Mouse (Mus musculus) left cerebral cortex, postnatal 14 days (tissue): ENCODE results near the gene Tes3-ps. TPM values are rescaled to one million over a fixed set of nuclear protein-coding genes. Genes with fewer than 3 reads are reported as not detected.

Experiments
- DNase-seq, 2 experiments: peaks; one replicate each; pipeline ENCODE4 v3.0.0; 2021 to 2022; ENCODE audit warnings: low spot score in 2 of 2, mixed read lengths in 1 of 2
- intact Hi-C: fragments of 180-260 bp; cut with DNase I; formaldehyde crosslinking; loops from one replicate; pipeline ENCODE4 v1.15.1; 2025
- total RNA-seq, 2 experiments: library from RNA; stranded (reverse); gene quantifications; 2 replicates each; pipeline ENCODE4 v1.2.3; 2021

The Tes3-ps gene
- total RNA-seq, 2 experiments from 2014 or later: 1.3 to 2.4 TPM

DNA sequence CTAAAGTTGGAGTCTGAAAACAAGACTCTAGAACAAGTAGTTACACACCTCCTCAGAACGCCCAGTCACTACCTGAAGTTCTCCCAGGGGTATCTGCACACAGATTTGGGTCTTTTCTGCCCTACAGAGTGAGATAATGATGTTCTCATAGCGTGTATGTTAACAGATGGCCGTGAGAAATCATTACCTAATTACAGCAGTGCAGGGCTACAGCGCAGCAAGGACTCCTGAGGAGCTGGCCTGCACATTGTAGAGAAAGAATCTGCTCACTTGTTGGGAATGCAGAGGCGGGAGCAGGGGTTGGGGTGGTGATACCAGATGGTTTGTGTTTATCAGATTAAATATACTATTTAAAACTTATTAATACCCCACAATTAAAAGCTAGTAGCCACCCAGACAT is 12.6 kb upstream of the Tes3-ps start:
- no peak for DNase-seq
- intact Hi-C loops: no loop called here

- intact Hi-C loops: no loop called here
- DNase-seq: no peak
Observed at GRCm38 (mm10) chr13:49485388-49485787, 7.7 kb upstream of the Tes3-ps start.

DNA sequence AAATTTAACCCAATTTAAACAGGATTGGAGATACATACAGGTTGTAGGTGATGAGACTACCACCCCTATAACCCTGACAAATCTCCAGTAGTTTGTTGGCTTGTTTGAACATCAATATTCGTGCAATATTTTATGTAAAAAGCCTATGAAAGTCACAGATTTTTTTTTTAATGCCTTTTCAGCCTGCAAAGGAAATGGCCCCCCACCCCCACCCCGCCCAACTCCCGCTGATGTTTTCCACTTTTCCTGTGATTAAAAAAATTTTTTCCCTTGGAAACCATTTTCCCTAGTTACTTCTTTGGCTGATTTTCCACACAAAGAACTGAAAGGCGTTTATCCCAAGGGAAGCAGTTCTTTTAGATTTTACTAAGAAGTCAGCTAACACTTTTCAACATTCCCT is 11.4 kb downstream of the Tes3-ps start, which contains the start of gene Ecm2:
Ecm2 (plus strand) TSS at position 301 of the 400 bp plus-strand sequence.
- intact Hi-C loops: no loop called here

DNA sequence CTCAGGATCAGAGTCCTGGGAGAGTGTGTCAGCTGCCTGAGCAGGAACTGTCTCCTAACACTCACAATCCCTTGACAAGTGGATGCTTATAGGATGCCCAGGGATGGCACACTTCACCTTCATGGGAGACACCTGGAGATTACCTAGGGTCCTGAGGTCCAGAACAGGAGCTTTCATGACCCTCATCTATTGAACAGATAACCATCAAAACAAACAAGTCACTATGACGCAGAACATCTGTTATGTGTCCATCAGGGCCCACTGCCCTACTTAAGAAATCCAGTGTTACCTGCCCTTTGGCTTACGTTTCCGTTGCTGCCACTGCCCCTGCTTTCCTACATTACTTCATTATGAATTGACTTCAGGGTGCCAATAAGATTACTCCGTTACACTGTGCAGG is 12.7 kb downstream of the Tes3-ps start:
- DNase-seq: no peak
- intact Hi-C loops: no loop called here

More for the DNA sequence above, 11.4 kb downstream of the Tes3-ps start, which contains the start of gene Ecm2:
- DNase-seq: no peak

DNA sequence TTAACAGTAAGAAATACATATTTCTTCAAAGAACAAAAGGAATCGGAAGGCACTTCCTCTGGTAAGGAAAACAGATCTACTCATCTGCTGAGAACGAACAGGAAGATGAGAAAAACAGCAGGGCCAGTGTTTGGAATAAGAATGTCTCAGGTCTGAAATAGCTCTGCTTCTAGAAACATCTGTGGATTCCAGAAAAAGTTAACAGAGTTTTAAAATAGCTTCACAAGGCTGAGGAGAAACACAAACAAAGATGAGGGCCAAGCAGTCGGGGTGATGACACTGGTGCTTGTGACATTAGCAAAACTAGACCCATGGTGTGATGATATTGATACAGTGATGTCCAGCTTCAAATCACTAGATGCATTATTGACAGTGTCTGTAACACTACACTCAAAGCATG is 14.1 kb downstream of the Tes3-ps start:
- intact Hi-C loops: no loop called here
- no peak for DNase-seq

DNA sequence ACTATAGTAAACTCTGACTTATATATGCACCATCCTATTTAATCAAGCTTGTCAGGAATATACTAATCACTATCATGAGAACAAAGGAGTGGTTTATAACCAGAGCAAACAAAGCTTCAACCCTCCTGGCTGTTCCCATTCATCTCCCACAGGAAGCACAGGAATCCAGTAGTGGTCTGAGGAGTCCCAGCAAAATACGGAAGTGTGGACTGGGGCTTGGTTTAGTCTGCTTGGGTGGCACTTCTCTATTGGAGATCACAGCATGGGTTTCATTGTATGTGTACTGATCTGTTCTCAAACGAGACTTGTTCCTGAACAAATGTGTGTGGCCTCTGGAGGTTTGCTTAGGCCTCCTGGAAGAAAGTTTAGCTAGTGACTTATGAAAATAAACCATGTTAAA is 25.6 kb downstream of the Tes3-ps start:
- DNase-seq: no peak
- intact Hi-C loops: no loop called here

- no peak for DNase-seq
- intact Hi-C loops: no loop called here
Observed at GRCm38 (mm10) chr13:49526235-49526634, 33.1 kb downstream of the Tes3-ps start.

GRCm38 (mm10) chr13:49530636-49531035 is 37.5 kb downstream of the Tes3-ps start:
- intact Hi-C loops: no loop called here
- DNase-seq: no peak

- intact Hi-C loops: no loop called here
- no peak for DNase-seq
Observed at GRCm38 (mm10) chr13:49536946-49537345, 43.8 kb downstream of the Tes3-ps start.

GRCm38 (mm10) chr13:49538693-49539092 is 45.6 kb downstream of the Tes3-ps start:
- DNase-seq: no peak
- intact Hi-C loops: no loop called here

DNA sequence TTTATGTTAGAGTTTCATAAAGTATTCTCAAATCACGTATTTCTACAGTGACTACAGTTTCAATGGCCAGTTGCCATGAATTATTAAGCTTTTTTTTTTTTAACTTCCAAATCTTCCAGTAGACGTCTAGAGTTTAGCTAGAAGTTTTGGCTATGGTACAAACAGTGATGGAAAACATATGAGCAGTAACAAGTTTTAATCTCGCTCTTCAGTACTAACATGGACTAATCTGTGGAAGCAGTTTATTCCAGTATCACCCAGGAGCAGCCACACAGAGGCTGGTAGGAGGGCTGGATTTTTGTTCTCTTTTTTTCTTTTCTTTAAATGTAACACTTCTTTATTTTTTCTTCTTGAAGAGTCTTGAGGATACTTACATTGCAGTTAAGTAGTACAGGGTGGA is 51.2 kb downstream of the Tes3-ps start, which contains the start of gene Aspn:
Aspn (plus strand) TSS at position 165 of the 400 bp plus-strand sequence.
- intact Hi-C loops: no loop called here
- no peak for DNase-seq

- intact Hi-C loops: no loop called here
- no peak for DNase-seq
Observed at GRCm38 (mm10) chr13:49545646-49546045, 52.5 kb downstream of the Tes3-ps start.

Other genes with a start within 250 kb of the Tes3-ps start
- 1 to 10 TPM; 2.5 to 5.0 TPM for gene Susd3, start 244.6 kb upstream of the Tes3-ps start, total RNA-seq
- 1 to 10 TPM; 6.7 to 7.0 TPM for gene Fgd3, start 173.0 kb upstream of the Tes3-ps start, total RNA-seq
- 10 to 100 TPM; 43.2 to 44.1 TPM for gene Bicd2, start 151.7 kb upstream of the Tes3-ps start, total RNA-seq
- 10 to 100 TPM; 12.8 to 14.2 TPM for gene Ippk, start 72.1 kb upstream of the Tes3-ps start, total RNA-seq
- 1 to 10 TPM; 2.0 to 2.4 TPM for gene Ecm2, start 11.5 kb downstream of the Tes3-ps start, total RNA-seq
- 1 to 10 TPM; 1.4 to 1.9 TPM for gene Aspn, start 51.1 kb downstream of the Tes3-ps start, total RNA-seq
- gene Omd, start 89.1 kb downstream of the Tes3-ps start, total RNA-seq: 1 to 10 TPM; 1.5 to 1.9 TPM
- gene Ogn, start 114.7 kb downstream of the Tes3-ps start, total RNA-seq: 1 to 10 TPM; 5.4 to 7.3 TPM
- gene Cenpp, start 159.5 kb downstream of the Tes3-ps start, total RNA-seq: 1 to 10 TPM in 1 of 2 experiments, under 1 TPM in 1; 0.92 to 1.5 TPM
- 10 to 100 TPM; 21.3 to 24.7 TPM for gene Nol8, start 159.8 kb downstream of the Tes3-ps start, total RNA-seq
- gene Iars, start 188.8 kb downstream of the Tes3-ps start, total RNA-seq: 10 to 100 TPM; 68.0 to 72.7 TPM